Mouse (Mus musculus) frontal cortex, postnatal 25 days (tissue): Measurements from ENCODE around the gene Klhl2.

Source experiments
- DNase-seq, 2 experiments: peaks; one replicate each; pipeline ENCODE4 v3.0.0; 2022; ENCODE audit warnings: low spot score in 2 of 2

The Klhl2 gene

DNA sequence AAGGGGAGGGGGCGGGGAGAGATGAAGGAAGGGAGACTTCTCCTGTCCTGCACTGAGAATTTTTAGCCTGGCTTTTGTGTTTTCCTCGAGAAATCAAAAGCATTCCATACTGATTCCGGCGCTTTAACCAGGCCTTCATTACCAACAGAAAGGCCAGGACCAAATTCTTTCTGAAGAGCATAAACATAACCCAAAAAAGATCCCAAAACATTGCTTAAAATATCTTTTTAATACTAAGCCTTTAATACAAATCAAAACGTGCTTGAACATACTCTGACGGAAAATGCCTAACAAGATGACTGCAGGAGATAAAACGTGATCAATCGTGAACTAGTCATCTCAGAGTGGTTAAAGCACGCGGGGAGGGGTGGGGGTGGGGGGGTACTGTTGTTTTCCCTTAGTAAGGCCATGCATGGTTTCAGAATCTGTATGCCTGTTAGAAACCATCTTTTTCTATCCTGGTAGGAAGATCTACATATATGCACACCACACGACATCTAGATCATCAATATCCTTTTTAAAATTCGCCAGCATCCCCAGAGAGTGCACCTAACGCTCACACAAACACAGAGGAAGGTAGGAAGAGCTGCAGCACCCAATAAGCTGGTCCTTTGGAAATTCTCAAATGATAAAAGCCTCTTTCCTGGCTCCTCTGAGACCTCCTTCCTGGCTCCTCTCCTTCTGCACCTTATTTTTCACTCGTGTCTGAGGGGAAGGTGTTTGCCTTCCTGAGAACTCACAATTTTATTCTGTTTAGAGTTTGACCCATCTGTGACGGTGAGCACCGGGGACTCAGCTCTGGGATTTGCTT, 158.0 kb downstream of the Klhl2 start:
- DNase-seq, result no peak

- no peak for DNase-seq
Measured at GRCm38 (mm10) chr8:64690845-64691244, 159.0 kb downstream of the Klhl2 start.

GRCm38 (mm10) chr8:64690306-64690705, 159.5 kb downstream of the Klhl2 start:
- DNase-seq, result no peak
